Mouse (Mus musculus) ES-E14 (cell line): ENCODE data around the gene Ankrd13a.

Experiments used
- CHD2 ChIP-seq: IDR thresholded peaks from 2 replicates; pipeline ENCODE4 v1.6.1; 2014; ENCODE audit warnings: mild to moderate bottlenecking, low read depth, low read length, inconsistent platforms
- HCFC1 ChIP-seq: IDR thresholded peaks from 2 replicates; pipeline ENCODE4 v1.6.1; 2012; ENCODE audit warnings: low read length, inconsistent platforms, borderline replicate concordance; ENCODE audit not compliant: insufficient read depth
- MAFK ChIP-seq: IDR thresholded peaks from 2 replicates; pipeline ENCODE4 v1.6.1; 2014; ENCODE audit warnings: mild to moderate bottlenecking, low read depth, low read length, inconsistent platforms; ENCODE audit not compliant: insufficient read depth
- ZC3H11A ChIP-seq: IDR thresholded peaks from 2 replicates; pipeline ENCODE4 v1.6.1; 2012; ENCODE audit warnings: low read depth, mild to moderate bottlenecking, inconsistent platforms, low read length, borderline replicate concordance

DNA sequence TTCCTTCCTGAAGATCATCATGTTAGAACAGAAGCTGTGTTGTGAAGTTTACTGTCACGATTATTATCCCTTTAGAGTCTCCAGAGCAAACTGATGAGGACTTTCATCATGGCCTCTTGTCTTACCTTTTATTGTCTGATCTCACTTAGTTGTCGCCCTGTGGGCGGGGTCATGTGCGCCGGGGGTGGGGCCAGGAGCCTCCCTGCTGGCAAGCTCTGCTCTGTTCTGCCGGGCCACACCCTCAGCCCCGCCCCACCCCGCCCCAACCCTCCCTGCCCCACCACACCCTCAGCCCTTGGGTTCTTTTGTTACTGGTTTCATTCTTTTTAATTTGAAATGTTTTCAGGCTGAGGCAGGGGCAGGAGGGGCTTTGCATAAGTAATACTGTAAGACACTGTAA, 26.6 kb downstream of the Ankrd13a start:
- TF ChIP-seq ZC3H11A (no peak), HCFC1 (no peak), MAFK (no peak), CHD2 (no peak)
